ENCODE assay signal across 25 mouse cellular contexts in genomic region chr16:45390286-45390956, GRCm38 (mm10). TPM values are rescaled to one million over a fixed set of nuclear protein-coding genes. Genes with fewer than 3 reads are reported as not detected.
DNase-seq lines count a peak whose midpoint lies in the region; ATAC-seq and TF ChIP-seq lines count a peak whose summit lies in the region.
"Had no signal": no experiment of that assay in that cellular context is flagged by ENCODE, and none has a peak within 500 bp of the region (broad histone marks: within the 10 kb centered on the region; RNA-seq: fewer than 3 reads in every experiment).

No protein-coding gene starts in this region.

- no peak for TF ChIP-seq RAD21 in CH12.LX (IDR thresholded peaks at IDR 0.05; ENCODE audit: low read depth, low read length)

- no peaks in the 10 kb centered on the region for H3K4me1 ChIP-seq in forebrain, embryonic 14.5 days (ENCODE audit: control insufficient read depth, insufficient read depth, low read length)
- H3K4me1 ChIP-seq in forebrain, embryonic 12.5 days, result peaks cover 5% of the 10 kb centered on the region; the same call in 1 of the 2 replicates
- no peaks in the 10 kb centered on the region for H3K4me1 ChIP-seq in lung, postnatal 0 days (ENCODE audit: insufficient read depth, low read depth, low read length)
- H3K4me1 ChIP-seq in CH12.LX (ENCODE audit: control insufficient read depth in 1 of 2, insufficient read depth in 2 of 2), result peaks cover 14 to 51% of the 10 kb centered on the region in 2 experiments
- H3K4me1 ChIP-seq: embryonic facial prominence, embryonic 13.5 days; hindbrain, embryonic 10.5 days; hindbrain, embryonic 13.5 days; intestine, embryonic 15.5 days had no signal

- peak; percentile 58 for DNase-seq in forebrain, embryonic 14.5 days (ENCODE audit: low spot score)
- DNase-seq in lung, postnatal 0 days (ENCODE audit: low spot score), result no peak
- DNase-seq in lung, postnatal 10 days, result no peak
- DNase-seq in CH12.LX (ENCODE audit: extremely low read depth) (peak; percentile 21), adipocyte (ENCODE audit: low spot score) (peak; percentile 92)
- no peak for DNase-seq in right cerebral cortex, adult 18-20 months
- DNase-seq: adrenal gland, postnatal 10 days; adrenal gland, postnatal 36 days; cerebellum, adult 11 months; cerebellum, adult 2 months; cerebellum, adult 9-11 months; cerebellum, postnatal 25 days; gastrocnemius, postnatal 10 days; gastrocnemius, postnatal 36 days; heart, postnatal 36 days; kidney, adult 11 months had no signal

- peaks cover 17% of the 10 kb centered on the region for H3K36me3 ChIP-seq in forebrain, embryonic 14.5 days (ENCODE audit: control insufficient read depth, insufficient read depth, low read length)
- H3K36me3 ChIP-seq in forebrain, embryonic 12.5 days (replicated peaks), result peaks cover 10% of the 10 kb centered on the region; the same call in 1 of the 2 replicates
- no peaks in the 10 kb centered on the region; the same call in 1 of the 2 replicates for H3K36me3 ChIP-seq in lung, postnatal 0 days (ENCODE audit: insufficient read depth, low read length)
- H3K36me3 ChIP-seq in CH12.LX (replicated peaks in 1 of 2; ENCODE audit: control insufficient read depth in 1 of 2, insufficient read depth in 1 of 2, low read length in 1 of 2), result peaks cover 15 to 18% of the 10 kb centered on the region in 2 experiments
- H3K36me3 ChIP-seq: embryonic facial prominence, embryonic 13.5 days; forebrain, embryonic 10.5 days; hindbrain, embryonic 10.5 days; intestine, embryonic 15.5 days had no signal

- H3K27me3 ChIP-seq in forebrain, embryonic 14.5 days (replicated peaks; ENCODE audit: control insufficient read depth, insufficient read depth, low read length), result no peaks in the 10 kb centered on the region
- H3K27me3 ChIP-seq in forebrain, embryonic 12.5 days, result no peaks in the 10 kb centered on the region
- no peaks in the 10 kb centered on the region for H3K27me3 ChIP-seq in lung, postnatal 0 days (replicated peaks; ENCODE audit: insufficient read depth, low read length)
- no peaks in the 10 kb centered on the region for H3K27me3 ChIP-seq in CH12.LX (replicated peaks)
- H3K27me3 ChIP-seq: embryonic facial prominence, embryonic 13.5 days; hindbrain, embryonic 13.5 days; intestine, embryonic 15.5 days had no signal

- H3K4me3 ChIP-seq in forebrain, embryonic 14.5 days (ENCODE audit: low read depth, low read length), result no peak overlapping the region
- no peak overlapping the region for H3K4me3 ChIP-seq in forebrain, embryonic 12.5 days (replicated peaks)
- H3K4me3 ChIP-seq in lung, postnatal 0 days (ENCODE audit: low read depth, low read length), result no peak overlapping the region
- H3K4me3 ChIP-seq in CH12.LX (replicated peaks in 1 of 3; ENCODE audit: low read depth in 2 of 3, low read length in 2 of 3, poor library complexity in 1 of 3), result peak overlapping the region in 2 of 3 experiments; percentile 38 to 55
- H3K4me3 ChIP-seq: embryonic facial prominence, embryonic 13.5 days; forebrain, embryonic 10.5 days; hindbrain, embryonic 10.5 days; hindbrain, embryonic 13.5 days; intestine, embryonic 15.5 days had no signal

- H3K4me2 ChIP-seq in forebrain, embryonic 14.5 days (ENCODE audit: low read length), result no peak overlapping the region
- no peak overlapping the region for H3K4me2 ChIP-seq in forebrain, embryonic 12.5 days
- H3K4me2 ChIP-seq in lung, postnatal 0 days (replicated peaks; ENCODE audit: low read depth, low read length), result no peak overlapping the region
- peak overlapping the region; percentile 98 for H3K4me2 ChIP-seq in CH12.LX (ENCODE audit: insufficient read depth, low read depth, poor library complexity, severe bottlenecking)
- H3K4me2 ChIP-seq: embryonic facial prominence, embryonic 13.5 days; heart, embryonic 11.5 days; hindbrain, embryonic 13.5 days; intestine, embryonic 15.5 days had no signal

- no peak overlapping the region for H3K27ac ChIP-seq in forebrain, embryonic 14.5 days (ENCODE audit: low read depth, low read length)
- H3K27ac ChIP-seq in forebrain, embryonic 12.5 days, result no peak overlapping the region
- peak overlapping the region; percentile 21; the same call in 1 of the 2 replicates for H3K27ac ChIP-seq in lung, postnatal 0 days (ENCODE audit: low read length)
- H3K27ac ChIP-seq in CH12.LX (ENCODE audit: insufficient read depth, low read depth), result peak overlapping the region; percentile 99
- H3K27ac ChIP-seq: embryonic facial prominence, embryonic 13.5 days; forebrain, embryonic 10.5 days; hindbrain, embryonic 10.5 days; hindbrain, embryonic 13.5 days; intestine, embryonic 15.5 days had no signal

- dilution Hi-C loops in CH12.LX (cut with MboI; ENCODE audit: extremely low pct_ligation_motif_present, extremely low pct_unique_long_range_greater_than_20kb, low sequenced_read_pairs), result no loop called here

- peaks cover 12% of the 10 kb centered on the region for H3K79me2 ChIP-seq in CH12.LX (replicated peaks; ENCODE audit: control insufficient read depth, extremely low read depth, insufficient read depth, poor library complexity, severe bottlenecking)

- no peak overlapping the region for H3K9ac ChIP-seq in forebrain, embryonic 14.5 days (ENCODE audit: low read length)
- no peak overlapping the region for H3K9ac ChIP-seq in forebrain, embryonic 12.5 days
- H3K9ac ChIP-seq in lung, postnatal 0 days (replicated peaks; ENCODE audit: low read depth), result no peak overlapping the region; the same call in 1 of the 2 replicates
- H3K9ac ChIP-seq in CH12.LX (ENCODE audit: insufficient read depth, low read depth), result peak overlapping the region; percentile 97
- H3K9ac ChIP-seq: embryonic facial prominence, embryonic 13.5 days; hindbrain, embryonic 13.5 days; intestine, embryonic 15.5 days had no signal

- in situ Hi-C loops in CH12.LX (cut with MboI; ENCODE audit: low pct_ligation_motif_present, low pct_unique_long_range_greater_than_20kb, low sequenced_read_pairs), result no loop called here

- no peak for TF ChIP-seq CTCF in lung, postnatal 0 days (IDR thresholded peaks at IDR 0.05)
- TF ChIP-seq CTCF in CH12.LX (conservative IDR thresholded peaks at IDR 0.05 in 1 of 2, IDR thresholded peaks at IDR 0.05 in 1 of 2; ENCODE audit: low read depth in 2 of 2, low read length in 2 of 2), result no peak

- TF ChIP-seq POLR2A in CH12.LX (IDR thresholded peaks at IDR 0.05; ENCODE audit: low read depth, low read length), result no peak

- no peak for ATAC-seq in forebrain, embryonic 14.5 days
- no peak for ATAC-seq in forebrain, embryonic 12.5 days (ENCODE audit: low FRiP score)
- no peak for ATAC-seq in lung, postnatal 0 days
- ATAC-seq: hindbrain, embryonic 16.5 days; intestine, embryonic 15.5 days had no signal

- H3K9me3 ChIP-seq in forebrain, embryonic 14.5 days (replicated peaks; ENCODE audit: control insufficient read depth, low read length), result no peaks in the 10 kb centered on the region
- no peaks in the 10 kb centered on the region for H3K9me3 ChIP-seq in forebrain, embryonic 12.5 days
- no peaks in the 10 kb centered on the region for H3K9me3 ChIP-seq in lung, postnatal 0 days (ENCODE audit: low read length)
- H3K9me3 ChIP-seq in CH12.LX (replicated peaks; ENCODE audit: low read length), result no peaks in the 10 kb centered on the region
- H3K9me3 ChIP-seq: embryonic facial prominence, embryonic 13.5 days; forebrain, embryonic 10.5 days; hindbrain, embryonic 10.5 days; hindbrain, embryonic 13.5 days; intestine, embryonic 15.5 days had no signal

- no peak for TF ChIP-seq EP300 in lung, postnatal 0 days (IDR thresholded peaks at IDR 0.05)
- TF ChIP-seq EP300 in CH12.LX (IDR thresholded peaks at IDR 0.05; ENCODE audit: low read length), result no peak

- WGBS in forebrain, embryonic 14.5 days, result 68% methylated on average over 5 of the region's 5 CpGs
- 82% methylated on average over 5 of the region's 5 CpGs for WGBS in forebrain, embryonic 12.5 days
- WGBS in lung, postnatal 0 days, result 49% methylated on average over 5 of the region's 5 CpGs

TF ChIP-seq in CH12.LX, 34 proteins besides CTCF, POLR2A, EP300 and RAD21:
- TF ChIP-seq ZKSCAN1 (IDR thresholded peaks at IDR 0.05; ENCODE audit: borderline replicate concordance, low read depth, low read length), result no peak
- TF ChIP-seq POLR2AphosphoS2 (IDR thresholded peaks at IDR 0.05; ENCODE audit: low read depth, low read length), result no peak
- no peak for TF ChIP-seq NELFE (IDR thresholded peaks at IDR 0.05; ENCODE audit: low read depth, low read length)
- peak; percentile 53; the same call in 1 of the 2 replicates for TF ChIP-seq ZNF384 (IDR thresholded peaks at IDR 0.05; ENCODE audit: low read depth, low read length)
- TF ChIP-seq RCOR1 (conservative IDR thresholded peaks at IDR 0.05; ENCODE audit: low read depth, low read length), result no peak
- TF ChIP-seq CHD2 (IDR thresholded peaks at IDR 0.05; ENCODE audit: low read length), result no peak
- 0 out of 2 replicates have a peak, but pooled peaks have one; percentile 25 for TF ChIP-seq SIN3A (IDR thresholded peaks at IDR 0.05; ENCODE audit: low read length)
- TF ChIP-seq NRF1 (IDR thresholded peaks at IDR 0.05; ENCODE audit: low read depth, low read length), result no peak
- TF ChIP-seq MAX (IDR thresholded peaks at IDR 0.05; ENCODE audit: low read length), result no peak
- no peak for TF ChIP-seq ETS1 (conservative IDR thresholded peaks at IDR 0.05; ENCODE audit: low read depth, low read length)
- TF ChIP-seq USF2 (conservative IDR thresholded peaks at IDR 0.05; ENCODE audit: low read depth, low read length), result no peak
- no peak for TF ChIP-seq MEF2A (IDR thresholded peaks at IDR 0.05; ENCODE audit: borderline replicate concordance, low read depth, low read length)
- no peak for TF ChIP-seq PAX5 (IDR thresholded peaks at IDR 0.05; ENCODE audit: low read length)

RNA-seq across cellular contexts. Expression of gene Cd200, which starts 18.4 kb away (rescaled TPM):
- 209 and 237 TPM in 2 replicates for polyA plus RNA-seq in forebrain, embryonic 14.5 days (2014; fragmentation: Nextera tagmentation; extraction: Ambion mirVana)
- polyA plus RNA-seq in forebrain, embryonic 12.5 days (2016; fragmentation: Nextera tagmentation; extraction: Ambion mirVana), result 58.9 and 62.0 TPM in 2 replicates
- 338 and 424 TPM in 2 replicates for polyA plus RNA-seq in lung, postnatal 0 days (2015; fragmentation: Nextera tagmentation; extraction: Ambion mirVana)
- total RNA-seq in CH12.LX (2012; rRNA removed), result 63.0 and 77.5 TPM in 2 replicates
- total RNA-seq in CH12.LX (2014; rRNA removed), result 13.7 and 15.1 TPM in 2 replicates
- 15.3 and 17.0 TPM in 2 replicates for polyA plus RNA-seq in CH12.LX (2012; ENCODE audit: insufficient read length, low read depth)
- total RNA-seq: granulocyte monocyte progenitor cell, adult 5-6 weeks had no signal

Comparison
In these comparisons a context has a peak if more than half of its experiments do, and no peak if none do; other contexts are left out.
1. DNase-seq: peak in forebrain, embryonic 14.5 days (single experiment), CH12.LX (single experiment) and adipocyte (single experiment); none in lung, postnatal 0 days (single experiment), lung, postnatal 10 days (single experiment) and right cerebral cortex, adult 18-20 months (single experiment).
2. H3K27ac ChIP-seq: peak in lung, postnatal 0 days (single experiment) and CH12.LX (single experiment); none in forebrain, embryonic 14.5 days (single experiment) and forebrain, embryonic 12.5 days (single experiment).
3. H3K4me3 ChIP-seq: peak in CH12.LX (2 of 3); none in forebrain, embryonic 14.5 days (single experiment), forebrain, embryonic 12.5 days (single experiment) and lung, postnatal 0 days (single experiment).